Mouse (Mus musculus) intestine, embryonic 16.5 days (tissue): ENCODE results near the gene Gm42957. TPM values are rescaled to one million over a fixed set of nuclear protein-coding genes. Genes with fewer than 3 reads are reported as not detected.
"Not testable (repeated sequence)": the region's sequence is repeated elsewhere in the genome, so short reads cannot be mapped to it uniquely, and the experiment has no call there.

Source experiments
- ATAC-seq: fragments of 200-750 bp; cut with Nextera tagmentation; 2 replicates; pipeline ENCODE4 v1.8.0; 2017; ENCODE audit warnings: moderate TSS enrichment, moderate library complexity
- H3K27ac ChIP-seq: fragments of 300-500 bp; sonication (generic); 2 replicates; pipeline ENCODE4 v1.5.1; 2014; ENCODE audit warnings: mild to moderate bottlenecking, low read length
- H3K27me3 ChIP-seq: fragments of 300-500 bp; sonication (generic); replicated peaks from 2 replicates; pipeline ENCODE4 v1.6.1; 2014; ENCODE audit warnings: low read length, control low read depth, mixed read lengths; ENCODE audit not compliant: control insufficient read depth, insufficient read depth
- H3K36me3 ChIP-seq: fragments of 300-500 bp; sonication (generic); 2 replicates; pipeline ENCODE4 v1.6.1; 2014; ENCODE audit warnings: low read length, control low read depth; ENCODE audit not compliant: control insufficient read depth, insufficient read depth
- H3K4me1 ChIP-seq: fragments of 300-500 bp; sonication (generic); 2 replicates; pipeline ENCODE4 v1.6.1; 2014; ENCODE audit warnings: low read length, control low read depth, mixed read lengths; ENCODE audit not compliant: control insufficient read depth, insufficient read depth
- H3K4me2 ChIP-seq: fragments of 300-500 bp; sonication (generic); 2 replicates; pipeline ENCODE4 v1.6.1; 2014; ENCODE audit warnings: low read depth, low read length, control low read depth
- H3K4me3 ChIP-seq: fragments of 300-500 bp; sonication (generic); 2 replicates; pipeline ENCODE4 v1.5.1; 2014; ENCODE audit warnings: mild to moderate bottlenecking, low read length
- H3K9ac ChIP-seq: fragments of 300-500 bp; sonication (generic); 2 replicates; pipeline ENCODE4 v1.6.1; 2014; ENCODE audit warnings: low read depth, low read length
- H3K9me3 ChIP-seq: fragments of 300-500 bp; sonication (generic); 2 replicates; pipeline ENCODE4 v1.6.1; 2016; ENCODE audit warnings: low read length, control low read depth; ENCODE audit not compliant: control insufficient read depth
- WGBS: fragments of 180-500 bp; shearing (Covaris S2); extraction: QIAGEN DNeasy Blood & Tissue Kit; methylation state at CpG from one replicate; pipeline ENCODE4 v1.1.7; 2014; 5-methylcytosine and 5-hydroxymethylcytosine counted together
- polyA plus RNA-seq: library from polyadenylated mRNA; unstranded; fragments of >200 nt; fragmentation: Nextera tagmentation; extraction: Ambion mirVana; gene quantifications from 2 replicates; pipeline ENCODE4 v1.2.1, GENCODE M21; 2015

Gm42957 gene
- polyA plus RNA-seq, 1 experiment from 2014 or later, result 0.11 TPM

- peaks cover 9% of the 10 kb centered on the region; the same call in 1 of the 2 replicates for H3K27me3 ChIP-seq
- H3K9me3 ChIP-seq, result no peaks in the 10 kb centered on the region
- H3K4me1 ChIP-seq, result peaks cover 12% of the 10 kb centered on the region
- H3K27ac ChIP-seq, result peak overlapping the region; percentile 95; the same call in 1 of the 2 replicates
- H3K4me2 ChIP-seq, result peak overlapping the region; percentile 72
- 0 out of 2 replicates have a peak overlapping the region, but pooled peaks have one; percentile 78 for H3K9ac ChIP-seq
- no peak for ATAC-seq
- H3K36me3 ChIP-seq, result no peaks in the 10 kb centered on the region
- H3K4me3 ChIP-seq, result peak overlapping the region; percentile 66
- 61% methylated on average over 5 of the region's 5 CpGs for WGBS
Observed at GRCm38 (mm10) chr3:96603311-96603710, 32.0 kb upstream of the Gm42957 start.

GRCm38 (mm10) chr3:96606007-96606406, 29.3 kb upstream of the Gm42957 start:
- H3K4me1 ChIP-seq, H3K4me2 ChIP-seq, H3K36me3 ChIP-seq, H3K27me3 ChIP-seq, ATAC-seq, H3K9me3 ChIP-seq, H3K27ac ChIP-seq, H3K9ac ChIP-seq, H3K4me3 ChIP-seq: not testable (repeated sequence)
- WGBS, result 88% methylated on average over 3 of the region's 4 CpGs

DNA sequence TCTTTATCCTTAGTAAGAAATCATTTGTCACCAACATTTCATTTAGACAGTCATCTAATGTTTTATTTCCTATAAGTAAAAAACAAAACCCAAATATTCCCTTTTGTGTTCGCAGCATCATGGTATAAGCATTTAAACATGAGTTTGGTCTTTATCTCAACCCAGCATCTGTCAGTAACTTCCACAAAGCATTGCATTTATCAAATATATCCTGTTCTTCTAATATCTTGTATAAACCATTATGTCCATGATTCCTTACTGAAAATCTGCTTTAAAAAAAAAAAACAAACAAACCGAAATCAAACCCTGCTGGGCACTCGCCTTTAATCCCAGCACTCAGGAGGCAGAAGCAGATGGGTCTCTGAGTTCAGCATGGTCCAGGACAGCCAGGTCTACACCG, 28.7 kb upstream of the Gm42957 start:
- no peak overlapping the region for H3K4me2 ChIP-seq
- no peak overlapping the region for H3K27ac ChIP-seq
- ATAC-seq, result no peak
- H3K36me3 ChIP-seq, result no peaks in the 10 kb centered on the region
- H3K9ac ChIP-seq, result no peak overlapping the region
- no peaks in the 10 kb centered on the region for H3K9me3 ChIP-seq
- no peaks in the 10 kb centered on the region for H3K27me3 ChIP-seq
- no peak overlapping the region for H3K4me3 ChIP-seq
- 85% methylated on average over 4 of the region's 4 CpGs for WGBS
- peaks cover 5% of the 10 kb centered on the region; the same call in 1 of the 2 replicates for H3K4me1 ChIP-seq

DNA sequence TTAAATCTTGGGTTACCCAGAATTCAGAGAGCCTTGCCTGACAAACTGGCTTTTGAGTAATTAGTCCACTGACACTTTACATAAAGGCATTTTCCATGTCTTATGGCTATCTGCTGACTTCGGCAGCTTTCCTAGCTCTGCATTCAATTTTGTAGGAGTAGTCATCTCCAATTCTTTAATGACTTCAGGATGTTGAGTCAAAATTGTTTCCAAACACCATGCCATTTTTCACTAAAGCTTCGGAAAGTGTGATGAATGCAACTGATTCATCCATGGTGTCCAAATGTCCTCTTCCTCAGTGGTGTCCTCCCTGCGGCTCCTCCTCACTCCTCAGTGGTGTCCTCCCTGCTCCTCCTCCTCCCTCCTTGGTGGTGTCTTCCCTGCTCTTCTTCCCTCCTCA, 17.3 kb upstream of the Gm42957 start:
- Histone ChIP-seq H3K27me3 (no peaks in the 10 kb centered on the region), H3K9ac (no peak overlapping the region), H3K36me3 (peaks cover 5% of the 10 kb centered on the region; the same call in 1 of the 2 replicates), H3K4me3 (no peak overlapping the region), H3K27ac (no peak overlapping the region), H3K4me1 (no peaks in the 10 kb centered on the region), H3K4me2 (no peak overlapping the region), H3K9me3 (no peaks in the 10 kb centered on the region)
- ATAC-seq, result no peak
- WGBS, result 91% methylated on average over 3 of the region's 3 CpGs

- no peak overlapping the region for H3K4me2 ChIP-seq
- no peak overlapping the region for H3K27ac ChIP-seq
- no peaks in the 10 kb centered on the region for H3K27me3 ChIP-seq
- H3K9ac ChIP-seq, result no peak overlapping the region
- H3K9me3 ChIP-seq, result no peaks in the 10 kb centered on the region
- H3K4me1 ChIP-seq, result no peaks in the 10 kb centered on the region
- peaks cover 7% of the 10 kb centered on the region; the same call in 1 of the 2 replicates for H3K36me3 ChIP-seq
- no peak overlapping the region for H3K4me3 ChIP-seq
- 90% methylated on average over 4 of the region's 4 CpGs for WGBS
- no peak for ATAC-seq
Observed at GRCm38 (mm10) chr3:96623201-96623600, 12.1 kb upstream of the Gm42957 start.

GRCm38 (mm10) chr3:96629729-96630600, 5.3 kb upstream of the Gm42957 start, which contains the start of gene Rbm8a:
Gene Rbm8a, plus strand, starts transcription at chr3:96629933.
- Histone ChIP-seq H3K9ac (peak within 1 kb of the TSS; percentile 81), H3K36me3 (no peaks in the 10 kb centered on the region), H3K27ac (peak within 1 kb of the TSS; percentile 72), H3K27me3 (no peaks in the 10 kb centered on the region), H3K4me3 (peak within 1 kb of the TSS; percentile 76), H3K9me3 (no peaks in the 10 kb centered on the region), H3K4me1 (peaks cover 11% of the 10 kb centered on the region), H3K4me2 (peak within 1 kb of the TSS; percentile 83)
- peak; percentile 96 for ATAC-seq
- under 1% methylated on average over 48 of the region's 48 CpGs for WGBS

- ATAC-seq, result no peak
- no peaks in the 10 kb centered on the region for H3K27me3 ChIP-seq
- 0 out of 2 replicates have a peak, but pooled peaks cover under 1% of the 10 kb centered on the region for H3K36me3 ChIP-seq
- H3K9me3 ChIP-seq, result no peaks in the 10 kb centered on the region
- H3K4me3 ChIP-seq, result no peak overlapping the region
- no peak overlapping the region for H3K4me2 ChIP-seq
- peaks cover 23% of the 10 kb centered on the region for H3K4me1 ChIP-seq
- no peak overlapping the region for H3K9ac ChIP-seq
- no peak overlapping the region for H3K27ac ChIP-seq
Observed at GRCm38 (mm10) chr3:96632058-96632457, 3.2 kb upstream of the Gm42957 start.

- Histone ChIP-seq H3K27ac (no peak overlapping the region), H3K27me3 (no peaks in the 10 kb centered on the region), H3K9ac (no peak overlapping the region), H3K9me3 (no peaks in the 10 kb centered on the region), H3K4me2 (no peak overlapping the region), H3K4me3 (no peak overlapping the region), H3K36me3 (0 out of 2 replicates have a peak, but pooled peaks cover 3% of the 10 kb centered on the region), H3K4me1 (peaks cover 24% of the 10 kb centered on the region)
- ATAC-seq, result no peak
- 59% methylated on average over 1 of the region's 1 CpGs for WGBS
Observed at GRCm38 (mm10) chr3:96634015-96634414, 1.3 kb upstream of the Gm42957 start.

DNA sequence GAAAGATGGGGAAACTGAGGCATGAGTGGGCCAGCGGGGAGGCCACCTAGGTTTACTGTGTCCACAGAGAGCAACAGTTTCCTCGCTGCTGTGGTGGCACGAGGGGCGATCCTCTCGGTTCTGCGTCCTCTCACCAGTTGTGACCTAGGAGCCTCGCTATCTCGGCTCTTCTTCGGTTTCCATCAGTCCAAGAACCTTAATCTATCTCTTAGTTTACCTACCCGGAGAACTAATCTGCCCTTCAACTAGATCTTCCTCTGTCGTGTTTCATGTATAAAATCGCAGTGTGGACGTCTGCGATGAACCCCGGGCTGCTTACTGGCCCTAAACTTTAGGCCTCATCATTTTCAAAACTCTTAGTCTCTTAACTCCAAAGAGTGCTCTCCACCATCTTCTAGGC, 632 bp downstream of the Gm42957 start:
- Histone ChIP-seq H3K27ac (peak overlapping the region; percentile 79), H3K4me2 (peak overlapping the region; percentile 60), H3K27me3 (no peaks in the 10 kb centered on the region), H3K36me3 (0 out of 2 replicates have a peak, but pooled peaks cover 3% of the 10 kb centered on the region), H3K4me3 (peak overlapping the region; percentile 85), H3K9me3 (no peaks in the 10 kb centered on the region), H3K4me1 (peaks cover 20% of the 10 kb centered on the region), H3K9ac (peak overlapping the region; percentile 94)
- peak; percentile 27 for ATAC-seq
- 7% methylated on average over 15 of the region's 15 CpGs for WGBS
